ENCODE assay signal across 8 mouse cellular contexts in the genomic region with DNA sequence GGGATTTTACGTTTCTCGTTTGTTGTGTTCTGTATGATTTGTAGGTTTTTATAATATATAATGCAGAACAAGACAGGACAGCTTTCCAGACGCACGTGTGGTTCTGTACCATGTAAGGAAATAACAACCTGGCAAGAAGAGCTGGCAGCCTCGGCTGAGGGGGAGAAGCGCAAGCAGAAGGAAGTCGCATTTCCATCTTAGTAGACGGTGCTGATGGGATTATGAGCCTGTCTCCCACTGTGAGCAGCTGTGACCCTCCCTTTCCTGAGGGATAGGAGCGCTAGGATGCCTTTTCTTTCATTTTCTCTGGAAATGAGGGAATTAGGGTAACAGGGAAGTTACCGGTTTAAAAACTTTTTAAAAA. TPM values are rescaled to one million over a fixed set of nuclear protein-coding genes. Genes with fewer than 3 reads are reported as not detected.
DNase-seq lines count a peak whose midpoint lies in the region; ATAC-seq and TF ChIP-seq lines count a peak whose summit lies in the region.

No protein-coding gene starts in this region.

- no peak for TF ChIP-seq POLR2A in bone marrow macrophage, adult 2 months (IDR thresholded peaks at IDR 0.05; ENCODE audit: borderline replicate concordance, low read depth, low read length)

- H3K36me3 ChIP-seq in heart, embryonic 16.5 days (ENCODE audit: control insufficient read depth, insufficient read depth): no peaks in the 10 kb centered on the region
- H3K36me3 ChIP-seq in forebrain, embryonic 12.5 days (replicated peaks): no peaks in the 10 kb centered on the region
- H3K36me3 ChIP-seq in liver, embryonic 13.5 days: no peaks in the 10 kb centered on the region

- intact Hi-C loops in heart, postnatal 36 days (cut with DNase I): no loop called here

- no peak for ATAC-seq in heart, embryonic 16.5 days (replicated peaks; ENCODE audit: extremely low read depth, insufficient read depth, low FRiP score)
- ATAC-seq in forebrain, embryonic 12.5 days (ENCODE audit: low FRiP score): no peak
- ATAC-seq in liver, embryonic 13.5 days (ENCODE audit: low read depth): no peak
- ATAC-seq in megakaryocyte-erythroid progenitor cell, adult 5-6 weeks (replicated peaks; ENCODE audit: low FRiP score, low TSS enrichment, poor library complexity, severe bottlenecking): no peak

- H3K4me3 ChIP-seq in heart, embryonic 16.5 days (ENCODE audit: low read length): peak overlapping the region; percentile 49
- peak overlapping the region; percentile 33 for H3K4me3 ChIP-seq in bone marrow macrophage, adult 2 months (ENCODE audit: insufficient read depth, low read length)
- peak overlapping the region; percentile 29 for H3K4me3 ChIP-seq in forebrain, embryonic 12.5 days (replicated peaks)
- peak overlapping the region; percentile 31 for H3K4me3 ChIP-seq in liver, embryonic 13.5 days (replicated peaks)

- H3K9ac ChIP-seq in heart, embryonic 16.5 days (ENCODE audit: low read length): peak overlapping the region; percentile 60
- no peak overlapping the region; the same call in 1 of the 2 replicates for H3K9ac ChIP-seq in forebrain, embryonic 12.5 days
- H3K9ac ChIP-seq in liver, embryonic 13.5 days: no peak overlapping the region

- DNase-seq in heart, postnatal 36 days: no peak
- no peak for DNase-seq in liver, embryonic 13.5 days
- no peak for DNase-seq in c-Kit-positive CD71-positive TER-119-positive erythroid progenitor cells, embryonic 14.5 days (ENCODE audit: low spot score)
- no peak for DNase-seq in layer of hippocampus, adult 9-11 months

- H3K9me3 ChIP-seq in heart, embryonic 16.5 days (replicated peaks; ENCODE audit: control insufficient read depth, low read length): no peaks in the 10 kb centered on the region
- H3K9me3 ChIP-seq in forebrain, embryonic 12.5 days: no peaks in the 10 kb centered on the region
- no peaks in the 10 kb centered on the region for H3K9me3 ChIP-seq in liver, embryonic 13.5 days (replicated peaks)

- TF ChIP-seq CTCF in bone marrow macrophage, adult 2 months (IDR thresholded peaks at IDR 0.05; ENCODE audit: low read depth, low read length): no peak

- H3K27ac ChIP-seq in heart, embryonic 16.5 days (ENCODE audit: low read length): no peak overlapping the region
- H3K27ac ChIP-seq in bone marrow macrophage, adult 2 months (ENCODE audit: insufficient read depth, low read depth, low read length): no peak overlapping the region
- H3K27ac ChIP-seq in forebrain, embryonic 12.5 days: no peak overlapping the region
- no peak overlapping the region for H3K27ac ChIP-seq in liver, embryonic 13.5 days

- WGBS in heart, embryonic 16.5 days: 3% methylated on average over 10 of the region's 10 CpGs
- WGBS in forebrain, embryonic 12.5 days: 3% methylated on average over 10 of the region's 10 CpGs
- 5% methylated on average over 10 of the region's 10 CpGs for WGBS in liver, embryonic 13.5 days (ENCODE audit: insufficient replicate concordance)

- H3K4me1 ChIP-seq in heart, embryonic 16.5 days (ENCODE audit: control insufficient read depth, insufficient read depth, low read length): no peaks in the 10 kb centered on the region
- H3K4me1 ChIP-seq in bone marrow macrophage, adult 2 months (ENCODE audit: control insufficient read depth, insufficient read depth, low read length): peaks cover 9% of the 10 kb centered on the region
- peaks cover 9% of the 10 kb centered on the region; the same call in 1 of the 2 replicates for H3K4me1 ChIP-seq in forebrain, embryonic 12.5 days
- H3K4me1 ChIP-seq in liver, embryonic 13.5 days (replicated peaks): 0 out of 2 replicates have a peak, but pooled peaks cover 7% of the 10 kb centered on the region

- peak overlapping the region; percentile 68 for H3K4me2 ChIP-seq in heart, embryonic 16.5 days (ENCODE audit: low read depth, low read length)
- peak overlapping the region; percentile 60 for H3K4me2 ChIP-seq in forebrain, embryonic 12.5 days
- H3K4me2 ChIP-seq in liver, embryonic 13.5 days: peak overlapping the region; percentile 55

- peaks cover 5% of the 10 kb centered on the region; the same call in 1 of the 2 replicates for H3K27me3 ChIP-seq in heart, embryonic 16.5 days (ENCODE audit: control insufficient read depth, insufficient read depth, low read length)
- H3K27me3 ChIP-seq in forebrain, embryonic 12.5 days: peaks cover 39% of the 10 kb centered on the region
- H3K27me3 ChIP-seq in liver, embryonic 13.5 days: peaks cover 61% of the 10 kb centered on the region

RNA-seq across cellular contexts. Expression of gene Akap1, which starts 9.3 kb away (rescaled TPM):
- polyA plus RNA-seq in heart, embryonic 16.5 days (2015; fragmentation: Nextera tagmentation; extraction: Ambion mirVana): 58.0 and 64.4 TPM in 2 replicates
- 100 to 1,000 TPM; 117 to 139 TPM for total RNA-seq in heart, postnatal 36 days (2021)
- polyA plus RNA-seq in bone marrow macrophage, adult 2 months (2012; ENCODE audit: insufficient read depth, insufficient read length, missing spikeins): 5.6 and 6.9 TPM in 2 replicates
- 20.9 and 23.3 TPM in 2 replicates for polyA plus RNA-seq in forebrain, embryonic 12.5 days (2016; fragmentation: Nextera tagmentation; extraction: Ambion mirVana)
- 9.2 and 11.4 TPM in 2 replicates for polyA plus RNA-seq in liver, embryonic 13.5 days (2015; fragmentation: Nextera tagmentation; extraction: Ambion mirVana)
- 23.5 and 24.4 TPM in 2 replicates for total RNA-seq in megakaryocyte-erythroid progenitor cell, adult 5-6 weeks (2014; fragmentation: Nextera tagmentation)
- total RNA-seq in megakaryocyte-erythroid progenitor cell, adult 5-6 weeks (2017): 36.7 and 37.4 TPM in 2 replicates
